Mouse (Mus musculus) embryonic facial prominence, embryonic 12.5 days (tissue): ENCODE data around the gene Ldlrad3. TPM values are rescaled to one million over a fixed set of nuclear protein-coding genes. Genes with fewer than 3 reads are reported as not detected.

ENCODE experiments used
- ATAC-seq: fragments of 200-750 bp; cut with Nextera tagmentation; 2 replicates; pipeline ENCODE4 v1.8.0; 2017; ENCODE audit not compliant: insufficient number of reproducible peaks, insufficient read depth, low FRiP score, low TSS enrichment
- H3K27ac ChIP-seq: fragments of 300-500 bp; sonication (generic); 2 replicates; pipeline ENCODE4 v1.5.1; 2016; ENCODE audit warnings: mild to moderate bottlenecking
- H3K27me3 ChIP-seq: fragments of 300-500 bp; sonication (generic); 2 replicates; pipeline ENCODE4 v1.6.1; 2016; ENCODE audit warnings: mild to moderate bottlenecking, moderate library complexity
- H3K36me3 ChIP-seq: fragments of 300-500 bp; sonication (generic); 2 replicates; pipeline ENCODE4 v1.6.1; 2016; ENCODE audit warnings: mild to moderate bottlenecking
- H3K4me1 ChIP-seq: fragments of 300-500 bp; sonication (generic); 2 replicates; pipeline ENCODE4 v1.6.1; 2016
- H3K4me2 ChIP-seq: fragments of 300-500 bp; sonication (generic); replicated peaks from 2 replicates; pipeline ENCODE4 v1.6.1; 2016; ENCODE audit warnings: mild to moderate bottlenecking, moderate library complexity
- H3K4me3 ChIP-seq: fragments of 300-500 bp; sonication (generic); 2 replicates; pipeline ENCODE4 v1.5.1; 2016; ENCODE audit warnings: mild to moderate bottlenecking
- H3K9ac ChIP-seq: fragments of 300-500 bp; sonication (generic); 2 replicates; pipeline ENCODE4 v1.6.1; 2016; ENCODE audit warnings: mild to moderate bottlenecking, moderate library complexity
- H3K9me3 ChIP-seq: fragments of 300-500 bp; sonication (generic); 2 replicates; pipeline ENCODE4 v1.6.1; 2016; ENCODE audit warnings: mild to moderate bottlenecking, moderate library complexity
- WGBS: fragments of 180-500 bp; shearing (Covaris S2); methylation state at CpG from one replicate; pipeline ENCODE4 v1.1.7; 2016; 5-methylcytosine and 5-hydroxymethylcytosine counted together
- polyA plus RNA-seq: library from polyadenylated mRNA; unstranded; fragments of >200 nt; fragmentation: Nextera tagmentation; extraction: Ambion mirVana; gene quantifications from 2 replicates; pipeline ENCODE4 v1.2.1, GENCODE M21; 2016

The Ldlrad3 gene
- polyA plus RNA-seq, 1 experiment from 2014 or later: 55.7 TPM

DNA sequence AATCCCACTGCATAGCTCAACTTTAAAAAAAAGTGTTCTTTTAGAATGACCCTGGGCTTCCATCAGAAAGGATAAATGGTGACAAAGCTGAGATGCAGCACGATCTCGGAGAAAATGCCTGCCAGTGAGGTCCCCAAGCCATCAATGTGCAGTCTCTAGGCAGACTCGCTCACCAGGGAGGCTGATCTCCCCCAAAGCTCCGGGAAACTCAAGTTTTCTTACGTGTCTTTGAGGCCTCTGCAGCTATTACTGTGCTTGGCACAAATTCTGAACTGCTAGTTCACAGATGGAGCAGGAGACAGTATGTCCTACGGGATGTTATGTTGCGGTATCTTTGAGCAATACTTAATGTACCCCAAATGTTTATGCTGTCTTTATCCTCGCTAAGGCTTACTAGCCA, 124.3 kb downstream of the Ldlrad3 start:
- Histone ChIP-seq H3K9ac (no peak overlapping the region), H3K4me1 (peaks cover 5% of the 10 kb centered on the region; the same call in 1 of the 2 replicates), H3K4me2 (no peak overlapping the region), H3K4me3 (no peak overlapping the region), H3K9me3 (no peaks in the 10 kb centered on the region), H3K36me3 (peaks cover 13% of the 10 kb centered on the region; the same call in 1 of the 2 replicates), H3K27ac (no peak overlapping the region), H3K27me3 (no peaks in the 10 kb centered on the region)
- 85% methylated on average over 8 of the region's 8 CpGs for WGBS
- no peak for ATAC-seq

GRCm38 (mm10) chr2:102057746-102058145, 128.4 kb downstream of the Ldlrad3 start:
- WGBS: 90% methylated on average over 12 of the region's 12 CpGs
- Histone ChIP-seq H3K9me3 (no peaks in the 10 kb centered on the region), H3K4me1 (peaks cover 5% of the 10 kb centered on the region; the same call in 1 of the 2 replicates), H3K27ac (0 out of 2 replicates have a peak overlapping the region, but pooled peaks have one; percentile 36), H3K4me2 (no peak overlapping the region), H3K9ac (no peak overlapping the region), H3K4me3 (no peak overlapping the region), H3K36me3 (peaks cover 23% of the 10 kb centered on the region; the same call in 1 of the 2 replicates), H3K27me3 (no peaks in the 10 kb centered on the region)
- no peak for ATAC-seq

DNA sequence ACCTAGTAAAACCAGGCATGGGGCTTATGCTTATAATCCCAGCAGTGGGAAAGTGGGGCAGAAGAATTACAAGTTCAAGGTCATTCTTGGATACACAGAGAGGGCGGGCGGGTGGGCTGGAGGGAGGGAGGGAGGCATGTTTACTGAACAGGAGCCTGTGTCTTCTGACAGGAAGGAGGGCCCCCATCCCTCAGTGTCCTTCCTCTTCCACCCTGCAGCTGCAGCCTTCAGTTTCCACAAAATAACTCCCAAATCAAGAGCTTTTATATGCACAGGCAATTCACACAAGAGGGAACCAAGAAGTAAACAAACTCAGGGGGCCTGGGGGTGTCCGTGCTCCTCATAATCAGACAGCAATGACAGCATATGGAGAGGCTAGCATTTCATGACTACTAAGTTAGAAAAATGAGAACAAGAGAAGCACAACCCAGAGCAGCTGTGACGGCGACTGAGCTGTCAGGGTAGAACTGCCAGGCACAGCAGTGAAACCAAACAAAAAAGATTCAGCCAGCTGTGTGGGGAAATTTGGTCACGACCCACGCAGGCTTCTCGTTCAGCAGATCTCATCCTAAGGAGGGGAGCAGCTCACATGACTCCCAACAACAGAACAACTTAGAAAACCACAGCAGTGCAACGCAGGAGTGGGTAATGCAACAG, 129.0 kb downstream of the Ldlrad3 start:
- Histone ChIP-seq H3K27ac (no peak overlapping the region), H3K4me2 (no peak overlapping the region), H3K4me1 (peaks cover 5% of the 10 kb centered on the region; the same call in 1 of the 2 replicates), H3K9me3 (no peaks in the 10 kb centered on the region), H3K36me3 (peaks cover 23% of the 10 kb centered on the region; the same call in 1 of the 2 replicates), H3K27me3 (no peaks in the 10 kb centered on the region), H3K9ac (no peak overlapping the region), H3K4me3 (no peak overlapping the region)
- WGBS: 68% methylated on average over 8 of the region's 9 CpGs
- ATAC-seq: no peak

- H3K4me2 ChIP-seq: no peak overlapping the region
- H3K36me3 ChIP-seq: peaks cover 23% of the 10 kb centered on the region; the same call in 1 of the 2 replicates
- H3K9me3 ChIP-seq: no peaks in the 10 kb centered on the region
- no peak overlapping the region for H3K4me3 ChIP-seq
- no peaks in the 10 kb centered on the region for H3K27me3 ChIP-seq
- peaks cover 5% of the 10 kb centered on the region for H3K4me1 ChIP-seq
- no peak overlapping the region for H3K27ac ChIP-seq
- H3K9ac ChIP-seq: no peak overlapping the region
- 87% methylated on average over 8 of the region's 8 CpGs for WGBS
- ATAC-seq: no peak
These were observed 130.0 kb downstream of the Ldlrad3 start for GRCm38 (mm10) chr2:102056144-102056543.

- Histone ChIP-seq H3K4me1 (peaks cover 25% of the 10 kb centered on the region), H3K9me3 (no peaks in the 10 kb centered on the region), H3K36me3 (peaks cover 15% of the 10 kb centered on the region; the same call in 1 of the 2 replicates), H3K9ac (no peak overlapping the region), H3K4me3 (no peak overlapping the region), H3K27me3 (no peaks in the 10 kb centered on the region), H3K27ac (no peak overlapping the region), H3K4me2 (no peak overlapping the region)
- WGBS: 86% methylated on average over 10 of the region's 10 CpGs
- ATAC-seq: no peak
These were observed 133.1 kb downstream of the Ldlrad3 start for GRCm38 (mm10) chr2:102052951-102053660.

GRCm38 (mm10) chr2:102052353-102052752, 133.8 kb downstream of the Ldlrad3 start:
- Histone ChIP-seq H3K27me3 (no peaks in the 10 kb centered on the region), H3K4me3 (no peak overlapping the region), H3K9ac (no peak overlapping the region), H3K27ac (no peak overlapping the region), H3K9me3 (no peaks in the 10 kb centered on the region), H3K4me1 (peaks cover 21% of the 10 kb centered on the region), H3K4me2 (no peak overlapping the region), H3K36me3 (peaks cover 12% of the 10 kb centered on the region; the same call in 1 of the 2 replicates)
- no peak for ATAC-seq
- WGBS: 92% methylated on average over 6 of the region's 6 CpGs

DNA sequence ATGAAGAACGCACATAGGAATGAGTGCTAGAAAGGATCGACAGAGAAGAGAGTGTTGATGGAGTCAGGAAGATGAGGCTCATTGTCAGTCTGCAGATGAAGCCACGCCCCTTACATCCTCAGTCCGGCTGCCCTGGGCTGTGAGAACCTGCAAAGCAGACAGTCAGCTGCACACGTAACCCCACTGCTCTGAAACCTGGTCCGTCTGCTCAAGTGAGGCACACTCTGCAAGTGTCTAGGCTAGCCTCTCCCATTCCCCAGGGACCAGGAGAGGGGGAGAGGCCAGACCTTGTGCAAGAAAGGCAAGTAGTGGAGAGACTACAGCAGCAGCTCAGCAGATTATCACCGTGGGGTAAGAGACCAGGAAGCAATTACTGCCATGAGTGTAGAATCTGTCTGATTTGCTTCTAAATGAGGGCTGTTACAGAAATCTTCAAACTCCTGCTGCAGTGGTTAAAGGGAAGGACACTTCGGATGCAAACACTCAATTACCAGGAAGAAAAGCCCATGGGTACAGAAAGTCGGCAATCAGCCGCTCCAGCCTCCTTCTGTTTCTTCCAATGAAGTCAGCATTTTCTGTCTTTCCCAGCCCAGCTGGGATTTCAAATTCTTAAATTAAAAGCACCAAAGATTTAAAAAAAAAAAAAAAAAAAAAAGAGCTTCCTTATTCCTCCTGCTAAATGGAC, 136.2 kb downstream of the Ldlrad3 start:
- peaks cover 20% of the 10 kb centered on the region for H3K4me1 ChIP-seq
- H3K27me3 ChIP-seq: no peaks in the 10 kb centered on the region
- H3K4me3 ChIP-seq: no peak overlapping the region
- WGBS: 43% methylated on average over 10 of the region's 10 CpGs
- peak overlapping the region; percentile 67 for H3K27ac ChIP-seq
- H3K9me3 ChIP-seq: no peaks in the 10 kb centered on the region
- no peak for ATAC-seq
- H3K4me2 ChIP-seq: no peak overlapping the region
- H3K9ac ChIP-seq: no peak overlapping the region
- H3K36me3 ChIP-seq: peaks cover 9% of the 10 kb centered on the region; the same call in 1 of the 2 replicates

- Histone ChIP-seq H3K4me1 (peaks cover 20% of the 10 kb centered on the region), H3K9me3 (no peaks in the 10 kb centered on the region), H3K4me3 (no peak overlapping the region), H3K36me3 (0 out of 2 replicates have a peak, but pooled peaks cover 6% of the 10 kb centered on the region), H3K9ac (no peak overlapping the region), H3K27me3 (no peaks in the 10 kb centered on the region), H3K27ac (no peak overlapping the region), H3K4me2 (no peak overlapping the region)
- ATAC-seq: no peak
- 69% methylated on average over 16 of the region's 16 CpGs for WGBS
These were observed 137.6 kb downstream of the Ldlrad3 start for GRCm38 (mm10) chr2:102048296-102049175.

DNA sequence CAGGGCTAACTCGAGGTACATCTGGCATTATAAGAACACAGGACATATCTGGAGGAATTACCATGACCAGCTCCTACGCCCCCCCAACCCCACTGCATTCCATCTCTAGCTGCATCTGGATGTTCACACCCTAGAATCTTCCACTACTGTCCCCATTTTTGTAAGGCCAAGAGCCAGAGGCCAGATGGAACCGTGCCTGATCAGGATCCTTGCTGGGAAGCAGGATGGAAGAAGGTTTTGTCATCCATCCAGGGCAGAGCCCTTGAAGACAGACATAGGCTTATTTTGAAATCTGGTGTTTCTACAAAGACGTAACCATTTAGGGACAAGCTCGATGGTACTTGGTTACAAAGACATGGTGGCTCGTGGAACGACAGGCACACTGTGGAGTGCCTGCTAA, 139.7 kb downstream of the Ldlrad3 start:
- 0 out of 2 replicates have a peak, but pooled peaks cover 6% of the 10 kb centered on the region for H3K36me3 ChIP-seq
- H3K9me3 ChIP-seq: no peaks in the 10 kb centered on the region
- H3K9ac ChIP-seq: no peak overlapping the region
- WGBS: 90% methylated on average over 7 of the region's 7 CpGs
- no peak overlapping the region for H3K4me3 ChIP-seq
- no peaks in the 10 kb centered on the region for H3K27me3 ChIP-seq
- H3K4me1 ChIP-seq: peaks cover 20% of the 10 kb centered on the region
- H3K27ac ChIP-seq: no peak overlapping the region
- H3K4me2 ChIP-seq: no peak overlapping the region
- ATAC-seq: no peak

DNA sequence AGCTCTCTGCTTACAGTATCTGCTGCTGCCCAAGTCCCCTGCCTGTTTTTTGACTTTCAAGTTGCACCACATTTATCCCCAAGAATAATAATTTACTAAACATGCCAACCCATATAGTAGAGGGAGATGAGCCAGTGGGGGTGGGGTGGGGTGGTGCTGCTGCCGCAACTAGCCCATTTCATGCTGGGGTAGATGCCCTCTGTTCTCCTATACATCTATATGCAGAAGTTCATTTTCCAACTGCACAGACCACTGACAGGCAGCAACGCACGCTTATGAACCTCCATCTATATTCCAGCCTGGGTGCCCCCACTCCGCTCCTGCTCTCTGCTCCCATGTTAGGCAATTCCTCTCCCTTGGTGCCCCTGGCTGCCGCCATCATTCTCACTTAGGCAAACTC, 145.7 kb downstream of the Ldlrad3 start:
- H3K4me2 ChIP-seq: no peak overlapping the region
- WGBS: 95% methylated on average over 5 of the region's 5 CpGs
- H3K4me1 ChIP-seq: peaks cover 3% of the 10 kb centered on the region; the same call in 1 of the 2 replicates
- no peaks in the 10 kb centered on the region for H3K9me3 ChIP-seq
- H3K4me3 ChIP-seq: no peak overlapping the region
- H3K27ac ChIP-seq: no peak overlapping the region
- ATAC-seq: no peak
- H3K36me3 ChIP-seq: no peaks in the 10 kb centered on the region
- H3K9ac ChIP-seq: no peak overlapping the region
- no peaks in the 10 kb centered on the region for H3K27me3 ChIP-seq

DNA sequence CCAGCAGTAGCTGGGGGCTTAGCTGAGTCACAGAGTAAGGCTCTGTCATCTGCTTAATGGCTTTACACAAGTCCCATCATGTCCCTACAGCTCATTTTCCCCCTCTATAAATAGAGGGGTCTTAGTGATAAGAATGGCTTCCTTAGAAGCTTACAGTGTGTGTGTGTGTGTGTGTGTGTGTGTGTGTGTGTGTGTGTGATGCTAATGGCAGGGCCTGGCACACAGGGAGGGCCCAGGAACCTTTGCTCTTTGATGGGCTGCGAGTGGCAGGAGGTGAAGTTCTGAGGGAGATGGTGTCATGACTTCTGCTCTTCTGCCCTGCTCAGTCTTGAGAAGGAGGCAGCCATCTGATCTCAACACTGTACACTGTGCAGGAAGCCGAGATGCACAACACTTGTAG, 146.2 kb downstream of the Ldlrad3 start:
- Histone ChIP-seq H3K4me2 (no peak overlapping the region), H3K4me3 (no peak overlapping the region), H3K27ac (no peak overlapping the region), H3K36me3 (no peaks in the 10 kb centered on the region), H3K9me3 (no peaks in the 10 kb centered on the region), H3K27me3 (no peaks in the 10 kb centered on the region), H3K9ac (no peak overlapping the region), H3K4me1 (peaks cover 3% of the 10 kb centered on the region; the same call in 1 of the 2 replicates)
- 89% methylated on average over 2 of the region's 2 CpGs for WGBS
- no peak for ATAC-seq
